Mouse (Mus musculus): ENCODE results near the gene Aspscr1. TPM values are rescaled to one million over a fixed set of nuclear protein-coding genes. Genes with fewer than 3 reads are reported as not detected.

Aspscr1 gene
- polyA plus RNA-seq, 1 experiment from 2014 or later: 105 TPM

GRCm38 (mm10) chr11:120643601-120643987, 29.2 kb upstream of the Aspscr1 start, which contains the start of gene Pycr1:
Pycr1 (minus strand) TSS chr11:120643769.
- peak within 1 kb of the TSS; percentile 64 for H3K4me3 ChIP-seq
- H3K36me3 ChIP-seq: no peaks in the 10 kb centered on the region
- peaks cover 36% of the 10 kb centered on the region for H3K27me3 ChIP-seq (replicated peaks)
- H3K4me1 ChIP-seq: peaks cover 28% of the 10 kb centered on the region
- peak within 1 kb of the TSS; percentile 97 for H3K4me2 ChIP-seq
- peak within 1 kb of the TSS; percentile 89 for H3K9ac ChIP-seq
- 0% methylated on average over 15 of the region's 15 CpGs for WGBS
- no peaks in the 10 kb centered on the region for H3K9me3 ChIP-seq
- peak; percentile 96 for ATAC-seq (ENCODE audit: extremely low read depth, insufficient number of reproducible peaks, low FRiP score, low TSS enrichment)
- H3K27ac ChIP-seq (replicated peaks): 0 out of 2 replicates have a peak within 1 kb of the TSS, but pooled peaks have one; percentile 39

- Histone ChIP-seq H3K4me2 (peak overlapping the region; percentile 74), H3K9me3 (no peaks in the 10 kb centered on the region), H3K4me3 (peak overlapping the region; percentile 60), H3K27me3 (replicated peaks) (peaks cover 26% of the 10 kb centered on the region), H3K27ac (replicated peaks) (peak overlapping the region; percentile 92), H3K9ac (peak overlapping the region; percentile 86), H3K4me1 (peaks cover 29% of the 10 kb centered on the region), H3K36me3 (no peaks in the 10 kb centered on the region)
- no peak for ATAC-seq (ENCODE audit: extremely low read depth, insufficient number of reproducible peaks, low FRiP score, low TSS enrichment)
- 62% methylated on average over 35 of the region's 35 CpGs for WGBS
These were observed 25.5 kb upstream of the Aspscr1 start for GRCm38 (mm10) chr11:120647047-120647830.

DNA sequence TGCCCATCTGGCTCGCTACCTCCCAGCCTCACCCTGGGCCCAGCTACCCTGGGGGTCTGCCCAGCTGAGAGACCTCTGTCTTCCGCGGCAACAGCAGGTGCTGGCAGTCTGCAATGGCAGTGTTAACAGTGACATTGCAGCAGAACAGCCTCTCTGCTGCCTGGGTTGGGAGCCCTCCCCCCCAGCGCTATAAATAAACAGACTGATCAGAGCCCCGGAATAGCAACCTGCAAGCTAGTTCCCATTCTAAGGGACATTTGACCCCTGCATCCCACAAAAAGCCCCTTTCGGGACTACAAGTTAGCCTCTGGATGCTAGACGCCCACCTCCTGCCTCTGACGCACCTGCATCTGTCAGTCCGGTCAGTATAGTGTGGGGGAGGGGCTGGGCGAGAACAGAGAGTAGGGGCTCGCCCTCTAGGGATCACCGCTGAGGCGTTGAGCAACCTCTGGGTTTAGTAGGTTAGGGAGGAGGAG, 24.7 kb upstream of the Aspscr1 start, which contains the start of gene Myadml2:
Gene Myadml2, minus strand, starts transcription at position 158 of the 476 bp plus-strand sequence.
- H3K4me1 ChIP-seq: peaks cover 21% of the 10 kb centered on the region
- WGBS: 5% methylated on average over 13 of the region's 13 CpGs
- H3K27me3 ChIP-seq (replicated peaks): peaks cover 21% of the 10 kb centered on the region
- H3K9me3 ChIP-seq: no peaks in the 10 kb centered on the region
- H3K4me3 ChIP-seq: peak within 1 kb of the TSS; percentile 60
- H3K9ac ChIP-seq: peak within 1 kb of the TSS; percentile 86
- H3K27ac ChIP-seq (replicated peaks): peak within 1 kb of the TSS; percentile 92
- no peaks in the 10 kb centered on the region for H3K36me3 ChIP-seq
- no peak for ATAC-seq (ENCODE audit: extremely low read depth, insufficient number of reproducible peaks, low FRiP score, low TSS enrichment)
- peak within 1 kb of the TSS; percentile 74 for H3K4me2 ChIP-seq

DNA sequence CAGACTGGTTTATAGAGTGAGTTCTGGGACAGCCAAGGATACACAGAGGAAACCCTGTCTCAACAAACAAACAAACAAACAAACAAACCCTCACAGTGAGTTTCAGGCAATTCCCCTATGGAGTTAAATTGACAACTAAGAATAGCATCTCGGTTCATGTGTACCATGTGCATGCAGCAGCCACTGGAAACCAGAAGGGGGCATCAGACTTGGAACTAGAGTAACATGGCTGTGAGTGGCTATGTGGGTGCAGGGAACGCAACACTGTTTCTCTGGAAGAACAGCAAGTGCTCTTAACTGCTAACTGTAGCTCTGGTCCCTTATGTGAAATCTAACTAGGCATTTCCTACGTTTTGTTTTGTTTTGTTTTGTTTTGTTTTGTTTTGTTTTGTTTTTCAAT, 20.9 kb upstream of the Aspscr1 start:
- no peak overlapping the region for H3K27ac ChIP-seq (replicated peaks)
- no peak overlapping the region for H3K4me2 ChIP-seq
- H3K9ac ChIP-seq: no peak overlapping the region
- H3K36me3 ChIP-seq: no peaks in the 10 kb centered on the region
- H3K4me1 ChIP-seq: peaks cover 18% of the 10 kb centered on the region
- H3K27me3 ChIP-seq (replicated peaks): peaks cover 37% of the 10 kb centered on the region
- 64% methylated on average over 3 of the region's 3 CpGs for WGBS
- H3K9me3 ChIP-seq: no peaks in the 10 kb centered on the region
- H3K4me3 ChIP-seq: no peak overlapping the region
- ATAC-seq (ENCODE audit: extremely low read depth, insufficient number of reproducible peaks, low FRiP score, low TSS enrichment): no peak

GRCm38 (mm10) chr11:120654741-120655140, 18.0 kb upstream of the Aspscr1 start:
- H3K27ac ChIP-seq (replicated peaks): no peak overlapping the region
- no peak overlapping the region for H3K4me2 ChIP-seq
- peaks cover 48% of the 10 kb centered on the region for H3K27me3 ChIP-seq (replicated peaks)
- ATAC-seq (ENCODE audit: extremely low read depth, insufficient number of reproducible peaks, low FRiP score, low TSS enrichment): no peak
- peaks cover 9% of the 10 kb centered on the region for H3K4me1 ChIP-seq
- no peak overlapping the region for H3K4me3 ChIP-seq
- no peaks in the 10 kb centered on the region for H3K36me3 ChIP-seq
- no peaks in the 10 kb centered on the region for H3K9me3 ChIP-seq
- H3K9ac ChIP-seq: no peak overlapping the region
- WGBS: 48% methylated on average over 3 of the region's 3 CpGs

DNA sequence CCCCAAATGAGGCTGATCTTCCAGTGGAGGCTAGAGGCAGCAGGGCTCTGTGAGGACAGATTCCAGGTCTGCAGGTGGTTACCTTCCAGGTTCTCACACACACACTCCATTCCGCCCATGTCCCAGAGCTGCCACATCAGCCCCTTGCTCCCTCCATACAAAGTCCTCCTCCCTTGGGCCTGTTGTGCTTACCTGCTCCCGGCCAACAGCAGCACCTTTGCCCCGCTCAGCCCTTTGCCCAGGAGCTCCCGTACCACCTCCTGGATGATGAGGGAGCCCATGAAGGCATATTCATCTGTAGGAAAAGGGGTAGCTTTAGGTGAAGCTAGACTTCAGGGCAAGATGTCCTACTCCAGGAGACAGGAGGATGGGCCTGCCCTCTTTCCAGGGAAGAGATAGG, 15.5 kb upstream of the Aspscr1 start:
- 74% methylated on average over 4 of the region's 4 CpGs for WGBS
- Histone ChIP-seq H3K4me3 (no peak overlapping the region), H3K4me1 (peaks cover 25% of the 10 kb centered on the region), H3K4me2 (no peak overlapping the region), H3K27ac (replicated peaks) (no peak overlapping the region), H3K27me3 (replicated peaks) (peaks cover 74% of the 10 kb centered on the region), H3K9me3 (no peaks in the 10 kb centered on the region), H3K36me3 (no peaks in the 10 kb centered on the region), H3K9ac (no peak overlapping the region)
- no peak for ATAC-seq (ENCODE audit: extremely low read depth, insufficient number of reproducible peaks, low FRiP score, low TSS enrichment)

DNA sequence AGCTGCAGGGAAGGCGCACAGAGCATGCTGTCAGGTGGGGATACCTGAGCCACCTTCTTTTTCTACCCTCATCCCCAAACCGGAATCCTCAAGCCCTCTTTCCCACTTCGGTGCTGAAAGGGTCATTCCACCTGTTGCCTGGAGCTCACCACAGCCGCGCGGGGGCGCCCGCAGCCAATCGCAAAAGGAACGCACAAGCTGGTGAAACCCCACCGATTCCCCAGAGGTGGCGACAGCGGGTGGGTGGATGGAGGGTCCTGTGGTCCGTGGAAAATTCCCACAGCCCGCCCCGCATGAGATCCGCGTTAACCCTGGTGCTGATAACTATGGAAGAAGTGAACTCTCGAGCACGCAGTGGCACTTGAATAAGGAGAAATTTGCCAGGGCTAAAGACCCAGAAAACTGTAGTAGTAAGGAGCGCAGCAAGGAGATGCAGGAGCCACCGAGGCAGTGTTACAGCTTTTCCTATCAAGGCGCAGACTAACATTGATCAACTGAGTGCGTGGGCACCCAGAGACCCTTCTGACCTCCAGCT, 13.8 kb upstream of the Aspscr1 start:
- H3K4me1 ChIP-seq: peaks cover 30% of the 10 kb centered on the region
- H3K4me2 ChIP-seq: peak overlapping the region; percentile 71
- WGBS: 2% methylated on average over 24 of the region's 24 CpGs
- H3K9ac ChIP-seq: no peak overlapping the region
- H3K4me3 ChIP-seq: peak overlapping the region; percentile 56
- ATAC-seq (ENCODE audit: extremely low read depth, insufficient number of reproducible peaks, low FRiP score, low TSS enrichment): no peak
- H3K27ac ChIP-seq (replicated peaks): no peak overlapping the region
- H3K36me3 ChIP-seq: no peaks in the 10 kb centered on the region
- peaks cover 90% of the 10 kb centered on the region for H3K27me3 ChIP-seq (replicated peaks)
- H3K9me3 ChIP-seq: no peaks in the 10 kb centered on the region

DNA sequence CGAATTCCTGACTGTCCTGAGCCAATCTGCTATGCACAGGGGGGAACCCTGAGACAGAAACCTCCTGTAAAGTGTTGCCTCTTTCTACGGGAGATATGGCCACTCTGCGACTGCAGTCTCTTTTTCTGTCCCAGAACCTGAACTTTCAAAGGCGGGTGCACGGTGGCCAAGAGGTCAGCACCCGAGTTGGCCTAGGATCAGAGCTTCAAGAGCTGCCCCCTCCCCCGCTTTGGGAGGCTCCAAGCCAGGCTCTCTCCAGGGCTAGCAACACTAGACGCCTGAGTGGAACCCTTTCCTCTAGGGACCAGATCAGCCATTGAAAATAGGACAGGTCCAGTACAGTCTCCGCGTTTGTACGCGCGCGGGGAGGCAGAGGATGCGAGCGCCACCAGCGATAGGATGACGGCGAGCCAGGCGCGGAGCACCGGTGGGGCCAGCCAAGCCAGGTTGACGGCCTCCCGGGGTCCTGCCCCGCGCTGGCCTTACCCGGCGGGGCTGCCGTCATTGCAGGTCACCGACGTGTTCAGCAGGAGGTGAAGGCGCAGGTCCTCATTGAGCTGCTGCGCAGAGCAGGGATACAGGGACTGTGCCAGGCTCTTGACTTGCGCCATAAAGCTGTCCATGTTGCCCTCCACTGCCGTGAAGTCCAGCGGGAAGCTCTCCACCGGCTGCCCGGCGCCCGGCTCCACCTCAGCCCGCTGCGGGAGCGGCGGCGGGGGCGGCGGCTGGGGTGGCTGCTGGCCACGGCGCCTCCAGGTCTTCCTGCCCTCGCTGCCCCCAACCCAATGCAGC, 13.1 kb upstream of the Aspscr1 start:
- WGBS: 3% methylated on average over 50 of the region's 50 CpGs
- H3K27me3 ChIP-seq (replicated peaks): peaks cover 94% of the 10 kb centered on the region
- ATAC-seq (ENCODE audit: extremely low read depth, insufficient number of reproducible peaks, low FRiP score, low TSS enrichment): no peak
- no peak overlapping the region for H3K27ac ChIP-seq (replicated peaks)
- peaks cover 30% of the 10 kb centered on the region for H3K4me1 ChIP-seq
- H3K4me3 ChIP-seq: peak overlapping the region; percentile 56
- H3K9ac ChIP-seq: peak overlapping the region; percentile 74
- peak overlapping the region; percentile 71 for H3K4me2 ChIP-seq
- no peaks in the 10 kb centered on the region for H3K9me3 ChIP-seq
- H3K36me3 ChIP-seq: no peaks in the 10 kb centered on the region

- H3K27me3 ChIP-seq (replicated peaks): peaks cover 99% of the 10 kb centered on the region
- peaks cover 30% of the 10 kb centered on the region for H3K4me1 ChIP-seq
- H3K27ac ChIP-seq (replicated peaks): no peak overlapping the region
- peak overlapping the region; percentile 56 for H3K4me3 ChIP-seq
- peak overlapping the region; percentile 71 for H3K4me2 ChIP-seq
- peak overlapping the region; percentile 74 for H3K9ac ChIP-seq
- ATAC-seq (ENCODE audit: extremely low read depth, insufficient number of reproducible peaks, low FRiP score, low TSS enrichment): no peak; the same call in 1 of the 2 replicates
- under 1% methylated on average over 87 of the region's 95 CpGs for WGBS
- H3K36me3 ChIP-seq: no peaks in the 10 kb centered on the region
- H3K9me3 ChIP-seq: no peaks in the 10 kb centered on the region
These were observed 12.3 kb upstream of the Aspscr1 start for GRCm38 (mm10) chr11:120660301-120661075.

GRCm38 (mm10) chr11:120661076-120661460, 11.7 kb upstream of the Aspscr1 start, which contains the start of gene Notum:
Notum (minus strand) TSS chr11:120661175.
- H3K27me3 ChIP-seq (replicated peaks): peaks cover 93% of the 10 kb centered on the region
- H3K4me3 ChIP-seq: peak within 1 kb of the TSS; percentile 56
- H3K27ac ChIP-seq (replicated peaks): no peak within 1 kb of the TSS
- WGBS: 1% methylated on average over 35 of the region's 35 CpGs
- H3K4me2 ChIP-seq: peak within 1 kb of the TSS; percentile 71
- no peaks in the 10 kb centered on the region for H3K36me3 ChIP-seq
- H3K9me3 ChIP-seq: no peaks in the 10 kb centered on the region
- H3K9ac ChIP-seq: peak within 1 kb of the TSS; percentile 74
- H3K4me1 ChIP-seq: peaks cover 30% of the 10 kb centered on the region
- no peak for ATAC-seq (ENCODE audit: extremely low read depth, insufficient number of reproducible peaks, low FRiP score, low TSS enrichment)

Data from heart, embryonic 13.5 days (tissue).